Mouse (Mus musculus) common myeloid progenitor, adult 5-6 weeks (primary cell): Measurements from ENCODE around the gene Vmn1r169. TPM values are rescaled to one million over a fixed set of nuclear protein-coding genes. Genes with fewer than 3 reads are reported as not detected.
"Not testable (repeated sequence)": the region's sequence is repeated elsewhere in the genome, so short reads cannot be mapped to it uniquely, and the experiment has no call there.

Source experiments
- ATAC-seq: replicated peaks from 2 replicates; pipeline ENCODE4 v1.8.0; 2016; ENCODE audit warnings: low read depth, mild to moderate bottlenecking, moderate TSS enrichment, inconsistent platforms; ENCODE audit not compliant: poor library complexity, severe bottlenecking
- total RNA-seq: library from RNA; stranded (forward); fragments of 200-1000, 187-1606 nt; gene quantifications from 2 replicates; pipeline ENCODE4 v1.2.3, GENCODE M21; 2017

The Vmn1r169 gene
- total RNA-seq, result not detected in 2 replicates

- not testable (repeated sequence) for ATAC-seq
Observed at GRCm38 (mm10) chr7:23575226-23575625, at the start of gene Vmn1r169. TSS of gene Vmn1r169 (plus strand) at chr7:23575526.

GRCm38 (mm10) chr7:23539432-23539831, 35.9 kb upstream of the Vmn1r169 start, which contains the start of gene Vmn1r168:
TSS of gene Vmn1r168 (plus strand) at chr7:23539732.
- not testable (repeated sequence) for ATAC-seq

- ATAC-seq, result not testable (repeated sequence)
Observed at GRCm38 (mm10) chr7:23605875-23606274, 30.5 kb downstream of the Vmn1r169 start, which contains the start of gene Vmn1r170. TSS of gene Vmn1r170 (plus strand) at chr7:23606175.

Other genes with a start within 250 kb of the Vmn1r169 start
- gene Nlrp5, start 189.6 kb upstream of the Vmn1r169 start, total RNA-seq, result not detected in 2 replicates
- not detected in 2 replicates for gene Vmn1r167, start 68.3 kb upstream of the Vmn1r169 start, total RNA-seq
- not detected in 2 replicates for gene Vmn1r168, start 35.8 kb upstream of the Vmn1r169 start, total RNA-seq
- gene Vmn1r170, start 30.6 kb downstream of the Vmn1r169 start, total RNA-seq, result not detected in 2 replicates
- not detected in 2 replicates for gene Vmn1r171, start 55.2 kb downstream of the Vmn1r169 start, total RNA-seq
- gene Vmn1r172, start 82.8 kb downstream of the Vmn1r169 start, total RNA-seq, result not detected in 2 replicates
- gene Vmn1r173, start 125.2 kb downstream of the Vmn1r169 start, total RNA-seq, result not detected in 2 replicates
- gene Vmn1r174, start 176.7 kb downstream of the Vmn1r169 start, total RNA-seq, result not detected in 2 replicates
- gene Vmn1r175, start 235.1 kb downstream of the Vmn1r169 start, total RNA-seq, result not detected in 2 replicates